14 mouse cellular contexts compared by ENCODE assay signal in the genomic region with DNA sequence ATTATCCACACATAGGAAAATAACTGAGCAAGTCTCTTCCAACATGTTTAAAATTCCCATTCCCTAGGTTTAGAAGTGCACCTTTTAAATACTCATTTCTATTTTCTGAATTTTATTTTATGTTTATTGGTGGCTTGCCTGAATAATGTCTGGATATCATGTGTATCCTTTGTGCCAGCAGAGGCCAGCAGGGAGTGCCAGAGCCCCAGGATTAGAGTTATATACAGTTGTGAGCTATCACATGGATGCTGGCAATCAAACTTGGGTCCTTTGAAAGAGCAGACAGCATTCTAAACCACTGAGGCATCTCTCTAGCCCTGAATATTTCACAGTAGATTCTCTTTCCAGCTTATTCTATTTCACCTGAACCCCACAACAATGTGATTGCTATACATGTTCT.
"Had no signal": no experiment of that assay in that cellular context is flagged by ENCODE, and none has a peak within 500 bp of the region (broad histone marks: within the 10 kb centered on the region; RNA-seq: fewer than 3 reads in every experiment).

No protein-coding gene starts in this region.

- ATAC-seq: intestine, embryonic 15.5 days; midbrain, embryonic 16.5 days had no signal

- H3K4me1 ChIP-seq: intestine, embryonic 15.5 days; kidney, embryonic 15.5 days; limb, embryonic 13.5 days had no signal

- H3K27ac ChIP-seq: intestine, embryonic 15.5 days; kidney, embryonic 15.5 days; limb, embryonic 13.5 days; liver, embryonic 15.5 days; midbrain, embryonic 12.5 days had no signal

- H3K27me3 ChIP-seq: intestine, embryonic 15.5 days; kidney, embryonic 15.5 days; limb, embryonic 13.5 days; midbrain, embryonic 12.5 days had no signal

- DNase-seq: kidney, adult 18-20 months; kidney, postnatal 25 days; left cerebral cortex, postnatal 4 days; lung, embryonic 14.5 days; lung, postnatal 10 days; lung, postnatal 4 days; right cerebral cortex, postnatal 14 days; thymus, postnatal 4 days had no signal

- H3K4me2 ChIP-seq: intestine, embryonic 15.5 days; kidney, embryonic 15.5 days; limb, embryonic 13.5 days; liver, embryonic 15.5 days; lung, embryonic 14.5 days; midbrain, embryonic 12.5 days had no signal

- H3K4me3 ChIP-seq: intestine, embryonic 15.5 days; kidney, embryonic 15.5 days; limb, embryonic 13.5 days; liver, embryonic 15.5 days; midbrain, embryonic 12.5 days had no signal

- H3K9ac ChIP-seq: intestine, embryonic 15.5 days; kidney, embryonic 15.5 days; limb, embryonic 13.5 days; liver, embryonic 15.5 days; lung, embryonic 14.5 days; midbrain, embryonic 12.5 days had no signal

- H3K36me3 ChIP-seq: intestine, embryonic 15.5 days; kidney, embryonic 15.5 days; limb, embryonic 13.5 days; liver, embryonic 15.5 days; midbrain, embryonic 12.5 days had no signal

- H3K9me3 ChIP-seq: intestine, embryonic 15.5 days; kidney, embryonic 15.5 days; limb, embryonic 13.5 days; liver, embryonic 15.5 days; midbrain, embryonic 12.5 days had no signal
